Mouse (Mus musculus) liver, adult 2 months (tissue): Measurements from ENCODE around the gene Tspyl4. TPM values are rescaled to one million over a fixed set of nuclear protein-coding genes. Genes with fewer than 3 reads are reported as not detected.

Experiments
- DNase-seq: peaks from one replicate; pipeline ENCODE4 v3.0.0-alpha.2; 2011; ENCODE audit warnings: low read depth, low spot score; ENCODE audit errors: extremely low read depth
- H3K27ac ChIP-seq: fragments of 200-500 bp; replicated peaks from 2 replicates; pipeline ENCODE4 v1.5.1; 2012; ENCODE audit warnings: low read depth, mild to moderate bottlenecking, control low read depth, inconsistent platforms, low read length; ENCODE audit not compliant: insufficient read depth
- H3K27me3 ChIP-seq: fragments of 200-500 bp; 2 replicates; pipeline ENCODE4 v1.6.1; 2012; ENCODE audit warnings: mild to moderate bottlenecking, moderate library complexity, low read length, inconsistent platforms; ENCODE audit not compliant: control insufficient read depth, insufficient read depth
- H3K36me3 ChIP-seq: fragments of 200-500 bp; 2 replicates; pipeline ENCODE4 v1.6.1; 2012; ENCODE audit warnings: low read length, inconsistent platforms; ENCODE audit not compliant: control insufficient read depth, insufficient read depth
- H3K4me1 ChIP-seq: fragments of 200-500 bp; 2 replicates; pipeline ENCODE4 v1.6.1; 2011; ENCODE audit warnings: low read length; ENCODE audit not compliant: control insufficient read depth, insufficient read depth
- H3K4me3 ChIP-seq: fragments of 200-500 bp; 2 replicates; pipeline ENCODE4 v1.5.1; 2011; ENCODE audit warnings: low read depth, mild to moderate bottlenecking, control low read depth, low read length, moderate library complexity; ENCODE audit not compliant: insufficient read depth
- H3K79me2 ChIP-seq: fragments of 200-500 bp; 2 replicates; pipeline ENCODE4 v1.6.1; 2012; ENCODE audit warnings: inconsistent platforms, mild to moderate bottlenecking, low read length, moderate library complexity; ENCODE audit not compliant: control insufficient read depth, insufficient read depth
- H3K9ac ChIP-seq: fragments of 200-500 bp; 2 replicates; pipeline ENCODE4 v1.6.1; 2012; ENCODE audit warnings: low read depth, mild to moderate bottlenecking, control low read depth, inconsistent platforms, low read length
- CTCF ChIP-seq: fragments of 200-500 bp; IDR thresholded peaks from 2 replicates; pipeline ENCODE4 v1.5.1; 2011; ENCODE audit warnings: low read depth, low read length, control low read depth
- POLR2A ChIP-seq: fragments of 200-500 bp; IDR thresholded peaks from 2 replicates; pipeline ENCODE4 v1.6.1; 2011; ENCODE audit warnings: low read length, control low read depth; ENCODE audit not compliant: insufficient read depth; ENCODE audit errors: extremely low read depth
- WGBS: fragments of 180-500 bp; shearing (Covaris S2); methylation state at CpG from one replicate; pipeline ENCODE4 v1.1.7; 2018; 5-methylcytosine and 5-hydroxymethylcytosine counted together
- polyA plus RNA-seq: library from polyadenylated mRNA; depleted of rRNA; stranded (reverse); fragments of >200 nt; gene quantifications from 2 replicates; pipeline ENCODE4 v1.2.3, GENCODE M21; 2012; rRNA removed
- total RNA-seq: library from RNA; depleted of rRNA; stranded (reverse); fragments of >200 nt; gene quantifications from 2 replicates; pipeline ENCODE4 v1.2.3, GENCODE M21; 2014; rRNA removed

Gene Tspyl4
- total and polyA plus RNA-seq, 2 experiments = 1.7 to 2.8 TPM

DNA sequence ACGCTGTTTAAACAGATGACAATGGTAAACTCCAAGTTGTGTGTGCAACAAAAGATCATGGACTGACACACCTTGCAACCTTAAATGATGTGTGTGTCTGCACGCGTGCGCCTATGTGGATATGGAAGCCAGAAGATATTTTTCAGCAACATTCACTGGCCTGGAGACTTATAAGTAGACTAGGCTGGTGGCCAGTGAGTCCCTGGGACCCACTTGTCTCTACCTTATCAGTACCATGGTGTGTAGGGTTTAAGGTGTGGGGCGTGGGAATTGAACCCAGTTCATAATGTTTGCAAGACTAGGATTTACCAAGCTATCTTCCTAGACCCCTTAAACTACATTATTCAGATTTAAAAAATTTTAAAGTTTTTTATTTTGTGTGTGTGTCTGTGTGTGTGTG lies 29.9 kb downstream of the Tspyl4 start:
- Histone ChIP-seq H3K79me2 (no peaks in the 10 kb centered on the region), H3K4me1 (no peaks in the 10 kb centered on the region), H3K4me3 (no peak overlapping the region), H3K36me3 (peaks cover 12% of the 10 kb centered on the region), H3K27ac (no peak overlapping the region), H3K27me3 (no peaks in the 10 kb centered on the region), H3K9ac (no peak overlapping the region)
- DNase-seq = no peak
- WGBS = 61% methylated on average over 5 of the region's 5 CpGs
- TF ChIP-seq CTCF (no peak), POLR2A (no peak)

DNA sequence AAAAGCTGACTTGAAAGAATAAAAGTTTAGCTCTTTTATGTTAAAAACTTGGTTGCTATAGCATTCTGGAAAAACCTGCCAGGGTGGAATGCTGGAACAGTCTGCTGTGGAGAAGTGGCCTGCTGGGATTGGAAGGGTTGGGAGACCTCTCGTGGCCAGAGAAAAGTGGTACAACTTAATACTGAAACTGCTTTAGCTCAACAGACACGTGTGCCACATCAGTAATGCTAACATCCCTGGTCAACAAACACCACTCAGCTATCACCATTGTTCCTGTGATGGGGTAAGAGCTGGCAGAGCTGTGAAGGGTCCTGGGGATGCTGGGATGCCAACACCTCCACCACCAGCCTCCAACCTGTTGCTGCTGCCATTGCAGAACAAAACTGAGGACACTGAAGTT lies 31.1 kb downstream of the Tspyl4 start:
- 9% methylated on average over 2 of the region's 2 CpGs for WGBS
- no peaks in the 10 kb centered on the region for H3K4me1 ChIP-seq
- H3K9ac ChIP-seq = no peak overlapping the region
- DNase-seq = peak; percentile 27
- H3K4me3 ChIP-seq = no peak overlapping the region
- no peaks in the 10 kb centered on the region for H3K27me3 ChIP-seq
- H3K27ac ChIP-seq = no peak overlapping the region
- TF ChIP-seq CTCF (peak; percentile 67), POLR2A (no peak)
- H3K36me3 ChIP-seq = peaks cover 6% of the 10 kb centered on the region; the same call in 1 of the 2 replicates
- no peaks in the 10 kb centered on the region for H3K79me2 ChIP-seq

GRCm38 (mm10) chr10:34341014-34341413 lies 43.8 kb downstream of the Tspyl4 start:
- no peak for DNase-seq
- Histone ChIP-seq H3K79me2 (no peaks in the 10 kb centered on the region), H3K9ac (no peak overlapping the region), H3K4me3 (no peak overlapping the region), H3K27me3 (no peaks in the 10 kb centered on the region), H3K4me1 (no peaks in the 10 kb centered on the region), H3K36me3 (no peaks in the 10 kb centered on the region), H3K27ac (no peak overlapping the region)
- WGBS = 77% methylated on average over 6 of the region's 6 CpGs
- no peak for TF ChIP-seq CTCF
- no peak for TF ChIP-seq POLR2A

DNA sequence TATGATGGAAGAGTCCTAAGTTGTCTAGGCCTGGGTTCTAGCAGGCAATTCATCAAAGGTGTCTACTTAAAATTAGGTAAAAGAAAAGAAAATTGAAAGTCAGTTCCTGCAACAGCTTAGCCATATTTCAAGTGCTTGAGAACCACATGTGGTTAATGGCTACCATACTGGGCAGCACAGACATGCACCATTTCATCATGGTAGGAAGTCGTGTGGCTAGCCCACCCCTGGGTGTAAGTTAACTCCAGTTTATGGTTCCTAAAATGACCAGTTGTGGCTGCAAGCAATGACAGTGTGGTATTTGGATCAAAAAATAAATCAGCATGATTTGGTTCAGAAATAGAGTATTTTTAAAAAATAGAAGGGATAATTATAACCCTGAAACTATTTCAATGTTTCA lies 44.6 kb downstream of the Tspyl4 start:
- H3K9ac ChIP-seq = no peak overlapping the region
- 95% methylated on average over 1 of the region's 1 CpGs for WGBS

More for the DNA sequence above, 44.6 kb downstream of the Tspyl4 start:
- Histone ChIP-seq H3K4me1 (no peaks in the 10 kb centered on the region), H3K79me2 (no peaks in the 10 kb centered on the region), H3K4me3 (no peak overlapping the region), H3K36me3 (no peaks in the 10 kb centered on the region), H3K27me3 (no peaks in the 10 kb centered on the region), H3K27ac (no peak overlapping the region)
- DNase-seq = no peak
- TF ChIP-seq CTCF (no peak), POLR2A (no peak)

Other genes starting within 250 kb of the Tspyl4 start
- 0.13 and 0.18 TPM in 2 replicates for gene Calhm5, start 200.9 kb upstream of the Tspyl4 start, total RNA-seq
- 0.01 and 0.04 TPM in 2 replicates for gene Calhm5, start 200.9 kb upstream of the Tspyl4 start, polyA plus RNA-seq
- gene Calhm6, start 169.5 kb upstream of the Tspyl4 start, total RNA-seq = 2.6 and 5.3 TPM in 2 replicates
- 1.8 and 3.9 TPM in 2 replicates for gene Calhm6, start 169.5 kb upstream of the Tspyl4 start, polyA plus RNA-seq
- 12.5 and 15.2 TPM in 2 replicates for gene Dse, start 89.7 kb upstream of the Tspyl4 start, total RNA-seq
- gene Dse, start 89.7 kb upstream of the Tspyl4 start, polyA plus RNA-seq = 1.9 and 4.4 TPM in 2 replicates
- 12.9 and 14.5 TPM in 2 replicates for gene Tspyl1, start 15.3 kb upstream of the Tspyl4 start, total RNA-seq
- gene Tspyl1, start 15.3 kb upstream of the Tspyl4 start, polyA plus RNA-seq = 13.1 and 13.6 TPM in 2 replicates
- not detected in 2 replicates for gene Col10a1, start 92.5 kb downstream of the Tspyl4 start, total RNA-seq
- not detected in 2 replicates for gene Col10a1, start 92.5 kb downstream of the Tspyl4 start, polyA plus RNA-seq
- gene Nt5dc1, start 121.1 kb downstream of the Tspyl4 start, total RNA-seq = 15.2 and 18.7 TPM in 2 replicates
- gene Nt5dc1, start 121.1 kb downstream of the Tspyl4 start, polyA plus RNA-seq = 6.9 and 7.3 TPM in 2 replicates
- gene Frk, start 186.0 kb downstream of the Tspyl4 start, total RNA-seq = 4.2 and 5.2 TPM in 2 replicates
- gene Frk, start 186.0 kb downstream of the Tspyl4 start, polyA plus RNA-seq = 0.92 and 1.2 TPM in 2 replicates